In the genomic region with DNA sequence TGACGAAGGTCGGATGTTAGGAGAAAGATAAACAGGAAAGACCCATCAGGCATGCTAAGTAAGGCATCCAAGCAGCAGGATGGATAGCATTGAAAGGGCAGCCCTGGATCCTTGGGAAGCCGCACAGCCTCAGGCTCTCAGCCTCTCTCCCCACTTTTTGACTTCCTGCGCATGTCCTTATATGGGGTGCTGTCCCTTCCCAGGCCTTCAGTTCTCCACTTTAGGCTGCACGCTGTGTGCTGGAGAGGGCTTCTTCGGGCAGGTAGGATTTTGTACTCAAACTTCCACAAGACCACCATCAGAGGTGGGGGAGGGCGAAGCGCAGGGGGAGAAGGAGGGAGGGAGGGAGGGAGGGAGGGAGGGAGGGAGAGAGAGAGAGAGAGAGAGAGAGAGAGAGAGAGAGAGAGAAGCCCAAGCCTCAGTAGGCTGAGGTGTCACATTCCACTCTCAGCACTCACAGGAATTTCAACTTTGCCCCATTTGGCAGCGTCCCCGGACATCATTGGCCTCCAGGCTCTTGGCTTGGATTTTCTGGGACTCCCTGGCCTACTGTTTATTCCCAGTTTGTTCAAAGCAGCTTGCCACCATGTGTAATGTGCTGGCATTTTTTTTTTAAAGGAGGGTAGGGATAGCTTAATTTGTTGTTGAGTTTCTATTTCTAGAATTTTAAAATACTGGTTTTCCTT, we compare ENCODE assay signal across 8 mouse cellular contexts. TPM values are rescaled to one million over a fixed set of nuclear protein-coding genes. Genes with fewer than 3 reads are reported as not detected.
DNase-seq lines count a peak whose midpoint lies in the region; ATAC-seq and TF ChIP-seq lines count a peak whose summit lies in the region.

No protein-coding gene starts in this region.

- no peak overlapping the region for H3K9ac ChIP-seq in forebrain, embryonic 13.5 days
- H3K9ac ChIP-seq in forebrain, embryonic 16.5 days (replicated peaks; ENCODE audit: low read depth, low read length) = no peak overlapping the region

- no peaks in the 10 kb centered on the region for H3K36me3 ChIP-seq in forebrain, embryonic 13.5 days (ENCODE audit: poor library complexity, severe bottlenecking)
- no peaks in the 10 kb centered on the region for H3K36me3 ChIP-seq in forebrain, embryonic 16.5 days (ENCODE audit: control insufficient read depth, insufficient read depth)

- 21% methylated on average over 8 of the region's 10 CpGs for WGBS in forebrain, embryonic 13.5 days
- WGBS in forebrain, embryonic 16.5 days = 18% methylated on average over 8 of the region's 10 CpGs

- 0 out of 2 replicates have a peak, but pooled peaks have one; percentile 16 for ATAC-seq in forebrain, embryonic 13.5 days
- ATAC-seq in forebrain, embryonic 16.5 days = no peak

- no peaks in the 10 kb centered on the region for H3K9me3 ChIP-seq in forebrain, embryonic 13.5 days (replicated peaks)
- no peaks in the 10 kb centered on the region for H3K9me3 ChIP-seq in forebrain, embryonic 16.5 days (ENCODE audit: control insufficient read depth, low read length)

- intact Hi-C loops in heart, postnatal 10 days (cut with DNase I) = loop anchor here (10.0 kb wide), 1 partner anchor 438 kb away; the partner anchor contains the start of gene Tcf7l1

- TF ChIP-seq POLR2A in embryonic fibroblast, embryonic 13.5 days (IDR thresholded peaks at IDR 0.05; ENCODE audit: low read depth, low read length) = no peak

- H3K4me1 ChIP-seq in forebrain, embryonic 13.5 days = peaks cover 11% of the 10 kb centered on the region; the same call in 1 of the 2 replicates
- H3K4me1 ChIP-seq in forebrain, embryonic 16.5 days (replicated peaks; ENCODE audit: control insufficient read depth, insufficient read depth, low read length) = peaks cover 8% of the 10 kb centered on the region
- H3K4me1 ChIP-seq in embryonic fibroblast, embryonic 13.5 days (ENCODE audit: control insufficient read depth, insufficient read depth, low read length) = 0 out of 2 replicates have a peak, but pooled peaks cover 3% of the 10 kb centered on the region

- H3K27ac ChIP-seq in forebrain, embryonic 13.5 days = no peak overlapping the region
- H3K27ac ChIP-seq in forebrain, embryonic 16.5 days (ENCODE audit: low read length) = no peak overlapping the region
- peak overlapping the region; percentile 53 for H3K27ac ChIP-seq in embryonic fibroblast, embryonic 13.5 days (ENCODE audit: insufficient read depth, low read length)

- 0 out of 2 replicates have a peak overlapping the region, but pooled peaks have one; percentile 12 for H3K4me2 ChIP-seq in forebrain, embryonic 13.5 days
- no peak overlapping the region for H3K4me2 ChIP-seq in forebrain, embryonic 16.5 days (ENCODE audit: low read length)

- TF ChIP-seq CTCF in embryonic fibroblast, embryonic 13.5 days (IDR thresholded peaks at IDR 0.05; ENCODE audit: borderline replicate concordance, insufficient read depth, low read length) = no peak

- H3K27me3 ChIP-seq in forebrain, embryonic 13.5 days = no peaks in the 10 kb centered on the region
- no peaks in the 10 kb centered on the region for H3K27me3 ChIP-seq in forebrain, embryonic 16.5 days (replicated peaks; ENCODE audit: control insufficient read depth, insufficient read depth, low read length)

- no peak overlapping the region for H3K4me3 ChIP-seq in forebrain, embryonic 13.5 days
- no peak overlapping the region for H3K4me3 ChIP-seq in forebrain, embryonic 16.5 days (replicated peaks; ENCODE audit: low read length)
- no peak overlapping the region for H3K4me3 ChIP-seq in embryonic fibroblast, embryonic 13.5 days (ENCODE audit: insufficient read depth, low read length)

- DNase-seq in heart, postnatal 10 days = peak; percentile 96
- DNase-seq in kidney, postnatal 36 days = peak; percentile 97 to 98
- peak; percentile 93 to 95 for DNase-seq in lung, adult 18-20 months
- DNase-seq in ovary, postnatal 36 days (ENCODE audit: low spot score) = peak; percentile 89
- no peak for DNase-seq in thymus, postnatal 36 days

RNA-seq across cellular contexts. Expression of gene Dnah6, which starts 1.5 kb away (rescaled TPM):
- polyA plus RNA-seq in forebrain, embryonic 13.5 days (2015; fragmentation: Nextera tagmentation; extraction: Ambion mirVana) = 0.17 and 0.23 TPM in 2 replicates
- polyA plus RNA-seq in forebrain, embryonic 16.5 days (2015; fragmentation: Nextera tagmentation; extraction: Ambion mirVana) = 0.20 and 0.23 TPM in 2 replicates
- polyA plus RNA-seq in embryonic fibroblast, embryonic 13.5 days (2011; ENCODE audit: insufficient read length, low read depth, missing spikeins) = not detected in 2 replicates
- total RNA-seq in heart, postnatal 10 days (2021) = under 1 TPM; 0.41 to 0.50 TPM

RNA-seq across cellular contexts. Expression of gene Suclg1, which starts 25.2 kb away (rescaled TPM):
- polyA plus RNA-seq in forebrain, embryonic 13.5 days (2015; fragmentation: Nextera tagmentation; extraction: Ambion mirVana) = 141 and 146 TPM in 2 replicates
- 132 and 134 TPM in 2 replicates for polyA plus RNA-seq in forebrain, embryonic 16.5 days (2015; fragmentation: Nextera tagmentation; extraction: Ambion mirVana)
- 94.3 and 109 TPM in 2 replicates for polyA plus RNA-seq in embryonic fibroblast, embryonic 13.5 days (2011; ENCODE audit: insufficient read length, low read depth, missing spikeins)
- 100 to 1,000 TPM; 501 to 522 TPM for total RNA-seq in heart, postnatal 10 days (2021)

Comparison
In these comparisons a context has a peak if more than half of its experiments do, and no peak if none do; other contexts are left out.
1. DNase-seq: peak in heart, postnatal 10 days (2 of 2), kidney, postnatal 36 days (2 of 2), lung, adult 18-20 months (2 of 2) and ovary, postnatal 36 days (single experiment); none in thymus, postnatal 36 days (0 of 2).